Mouse (Mus musculus): ENCODE results near the gene Qsox1. TPM values are rescaled to one million over a fixed set of nuclear protein-coding genes. Genes with fewer than 3 reads are reported as not detected.

The Qsox1 gene
- polyA plus RNA-seq, 1 experiment: 26.7 TPM

DNA sequence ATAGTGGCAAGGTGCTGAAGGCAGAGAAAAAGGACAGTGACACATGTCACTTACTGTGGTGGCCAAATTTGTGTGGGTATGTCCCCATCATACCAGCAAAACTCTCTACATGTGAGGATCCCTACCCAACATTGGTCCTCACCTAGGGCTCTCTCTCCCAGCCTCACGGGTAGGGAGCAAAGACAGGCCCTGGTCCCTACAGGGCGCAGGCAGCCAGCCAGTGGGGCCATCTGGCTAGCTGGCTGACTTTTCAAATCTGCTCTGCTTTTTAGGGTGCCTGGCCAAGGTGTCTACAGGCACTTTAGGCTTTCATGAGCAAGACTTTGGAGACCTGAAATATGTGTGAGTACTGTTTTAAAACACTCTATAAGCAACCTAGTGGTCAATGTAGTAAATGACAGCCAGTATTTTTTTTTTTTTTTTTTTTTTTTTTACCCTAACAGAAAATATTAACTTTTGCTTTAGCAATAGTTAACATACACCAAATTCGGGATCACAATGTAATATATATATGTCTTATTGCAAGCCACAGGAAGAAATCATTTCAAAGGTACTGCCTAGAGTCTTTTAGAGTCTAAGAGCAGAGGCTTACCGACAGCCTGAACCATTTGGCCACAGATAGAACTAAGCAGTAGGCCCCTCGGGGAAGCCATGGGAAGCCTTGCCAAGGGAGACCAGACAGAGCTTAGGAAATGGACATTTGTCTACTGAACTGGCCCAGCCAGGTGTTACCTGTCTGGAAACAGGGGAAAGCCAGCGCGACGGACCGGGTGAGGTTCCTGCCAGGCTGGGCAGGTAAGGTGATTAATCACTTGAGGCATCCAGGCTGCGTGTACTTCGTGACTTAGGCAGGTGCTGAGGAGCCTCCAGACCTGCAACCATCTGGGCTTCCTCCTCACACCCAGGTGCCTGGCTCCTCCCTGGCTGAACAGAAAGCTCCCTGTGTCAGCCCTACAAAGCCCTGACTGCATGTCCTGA is 11.4 kb downstream of the Qsox1 start:
- TF ChIP-seq POLR2A (IDR thresholded peaks at IDR 0.05; ENCODE audit: low read depth, low read length) (no peak), CTCF (IDR thresholded peaks at IDR 0.05; ENCODE audit: extremely low read depth, insufficient read depth, insufficient read length, insufficient replicate concordance) (no peak)
- no peak for DNase-seq (ENCODE audit: low read depth in 1 of 2, low spot score in 2 of 2)
- 93% methylated on average over 11 of the region's 11 CpGs for WGBS
- Histone ChIP-seq H3K4me1 (ENCODE audit: control insufficient read depth, insufficient read depth, insufficient read length) (no peaks in the 10 kb centered on the region), H3K36me3 (ENCODE audit: control insufficient read depth, insufficient read depth, low read length) (peaks cover 1% of the 10 kb centered on the region; the same call in 1 of the 2 replicates), H3K27me3 (ENCODE audit: control insufficient read depth, insufficient read depth, low read length) (no peaks in the 10 kb centered on the region), H3K4me3 (ENCODE audit: extremely low read depth, insufficient read depth, insufficient read length) (no peak overlapping the region), H3K27ac (ENCODE audit: insufficient read depth, low read length) (no peak overlapping the region)

DNA sequence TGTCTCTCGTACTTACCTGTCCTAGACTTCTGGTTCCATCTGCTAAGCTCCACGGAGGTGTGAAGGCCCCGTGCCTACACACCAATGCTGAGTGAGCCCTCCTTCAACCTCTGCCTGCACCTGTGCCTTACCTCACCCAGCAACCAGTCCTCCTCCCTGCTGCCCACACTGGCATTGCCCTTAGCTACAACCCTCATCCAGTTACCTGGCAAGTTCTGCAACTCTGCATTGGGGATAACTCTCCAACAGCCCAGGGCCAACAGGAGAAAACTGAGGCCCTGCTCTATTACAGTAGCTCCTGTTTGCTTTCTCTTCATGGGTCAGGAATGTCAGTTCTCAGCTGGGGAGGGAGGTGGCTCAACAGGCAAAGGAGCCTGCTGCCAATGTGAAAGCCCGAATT is 14.7 kb downstream of the Qsox1 start:
- 90% methylated on average over 4 of the region's 4 CpGs for WGBS
- Histone ChIP-seq H3K36me3 (ENCODE audit: control insufficient read depth, insufficient read depth, low read length) (peaks cover 3% of the 10 kb centered on the region; the same call in 1 of the 2 replicates), H3K27ac (ENCODE audit: insufficient read depth, low read length) (no peak overlapping the region), H3K4me1 (ENCODE audit: control insufficient read depth, insufficient read depth, insufficient read length) (no peaks in the 10 kb centered on the region), H3K27me3 (ENCODE audit: control insufficient read depth, insufficient read depth, low read length) (no peaks in the 10 kb centered on the region), H3K4me3 (ENCODE audit: extremely low read depth, insufficient read depth, insufficient read length) (no peak overlapping the region)
- DNase-seq (ENCODE audit: low read depth in 1 of 2, low spot score in 2 of 2): no peak
- TF ChIP-seq POLR2A (IDR thresholded peaks at IDR 0.05; ENCODE audit: low read depth, low read length) (no peak), CTCF (IDR thresholded peaks at IDR 0.05; ENCODE audit: extremely low read depth, insufficient read depth, insufficient read length, insufficient replicate concordance) (no peak)

DNA sequence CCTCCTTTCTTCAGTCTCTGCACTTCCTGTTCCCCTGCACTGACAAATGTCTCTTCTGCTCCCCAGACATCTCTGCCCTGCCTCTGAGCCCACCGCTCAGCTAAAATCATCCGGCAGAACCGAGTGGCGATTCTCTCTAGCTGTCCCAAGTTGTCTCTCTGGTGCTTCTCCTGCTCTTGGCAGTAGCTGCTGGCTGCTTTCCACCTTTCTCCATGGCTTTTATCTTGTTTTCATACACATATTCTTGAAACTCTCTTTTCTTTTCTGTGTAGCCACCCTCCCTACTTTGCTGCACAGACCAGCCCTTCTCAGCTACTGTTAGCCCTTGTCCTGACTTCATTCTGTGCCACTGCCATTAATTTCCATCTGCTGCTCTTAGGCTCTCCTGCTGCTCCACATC is 15.3 kb downstream of the Qsox1 start:
- Histone ChIP-seq H3K27ac (ENCODE audit: insufficient read depth, low read length) (no peak overlapping the region), H3K4me1 (ENCODE audit: control insufficient read depth, insufficient read depth, insufficient read length) (no peaks in the 10 kb centered on the region), H3K27me3 (ENCODE audit: control insufficient read depth, insufficient read depth, low read length) (no peaks in the 10 kb centered on the region), H3K36me3 (ENCODE audit: control insufficient read depth, insufficient read depth, low read length) (peaks cover 2% of the 10 kb centered on the region; the same call in 1 of the 2 replicates), H3K4me3 (ENCODE audit: extremely low read depth, insufficient read depth, insufficient read length) (no peak overlapping the region)
- 89% methylated on average over 4 of the region's 4 CpGs for WGBS
- DNase-seq (ENCODE audit: low read depth in 1 of 2, low spot score in 2 of 2): no peak
- TF ChIP-seq CTCF (IDR thresholded peaks at IDR 0.05; ENCODE audit: extremely low read depth, insufficient read depth, insufficient read length, insufficient replicate concordance) (no peak), POLR2A (IDR thresholded peaks at IDR 0.05; ENCODE audit: low read depth, low read length) (no peak)

DNA sequence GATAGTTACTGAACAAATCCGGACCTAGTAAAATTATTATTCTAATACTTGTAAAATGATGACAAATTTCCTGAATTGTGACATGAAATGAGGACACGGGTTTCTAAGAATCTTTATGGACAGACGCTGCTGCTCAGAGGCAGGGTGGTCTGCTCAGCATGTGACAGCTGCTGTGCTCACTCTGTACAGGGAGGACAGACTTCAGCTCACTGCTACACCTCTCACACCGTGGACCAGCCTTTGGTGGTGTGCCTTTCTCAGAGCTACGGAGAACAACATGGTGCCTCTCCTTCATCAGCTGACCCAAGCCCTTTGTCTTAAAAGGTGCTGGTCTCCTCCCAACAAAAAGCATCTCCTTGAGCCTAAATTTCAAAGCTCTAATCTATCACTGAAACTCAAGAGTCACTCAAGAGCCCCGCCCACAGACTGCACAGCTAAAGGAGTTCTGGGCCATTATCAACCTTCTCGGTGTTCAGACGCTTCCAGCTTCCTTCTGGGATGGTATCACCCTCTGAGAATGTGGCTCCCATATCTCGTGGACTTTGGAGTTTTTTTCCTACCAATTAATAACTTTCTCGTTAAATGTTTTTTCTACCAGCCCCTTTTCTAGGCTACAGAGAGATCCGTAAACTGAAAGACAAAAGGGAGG is 15.8 kb downstream of the Qsox1 start:
- Histone ChIP-seq H3K27me3 (ENCODE audit: control insufficient read depth, insufficient read depth, low read length) (no peaks in the 10 kb centered on the region), H3K27ac (ENCODE audit: insufficient read depth, low read length) (no peak overlapping the region), H3K4me3 (ENCODE audit: extremely low read depth, insufficient read depth, insufficient read length) (no peak overlapping the region), H3K36me3 (ENCODE audit: control insufficient read depth, insufficient read depth, low read length) (peaks cover 2% of the 10 kb centered on the region; the same call in 1 of the 2 replicates), H3K4me1 (ENCODE audit: control insufficient read depth, insufficient read depth, insufficient read length) (no peaks in the 10 kb centered on the region)
- TF ChIP-seq CTCF (IDR thresholded peaks at IDR 0.05; ENCODE audit: extremely low read depth, insufficient read depth, insufficient read length, insufficient replicate concordance) (no peak), POLR2A (IDR thresholded peaks at IDR 0.05; ENCODE audit: low read depth, low read length) (no peak)
- WGBS: 82% methylated on average over 11 of the region's 11 CpGs
- DNase-seq (ENCODE audit: low read depth in 1 of 2, low spot score in 2 of 2): no peak

DNA sequence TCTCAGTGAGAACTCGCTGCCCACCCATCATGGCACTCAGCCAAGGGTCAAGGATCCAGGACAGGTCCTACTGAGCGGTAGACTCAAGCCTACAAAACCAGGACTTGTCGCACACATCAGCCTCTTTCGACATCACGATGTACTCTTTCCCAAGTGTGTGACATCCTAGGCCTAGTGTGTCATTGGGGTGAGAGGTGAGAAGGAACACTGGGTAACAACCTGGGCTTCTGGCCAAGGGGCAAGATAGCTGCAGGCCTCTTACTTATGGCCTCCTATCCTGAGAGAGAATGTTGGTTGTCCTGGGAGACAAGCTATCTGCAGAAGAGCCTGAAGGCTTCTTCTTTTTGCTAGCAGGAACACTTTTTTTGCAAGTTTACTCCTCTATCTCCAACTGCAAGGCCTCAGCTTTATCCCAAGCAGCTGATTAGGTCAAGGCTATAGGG is 16.9 kb downstream of the Qsox1 start:
- WGBS: 90% methylated on average over 5 of the region's 5 CpGs
- TF ChIP-seq CTCF (IDR thresholded peaks at IDR 0.05; ENCODE audit: extremely low read depth, insufficient read depth, insufficient read length, insufficient replicate concordance): no peak
- no peak for TF ChIP-seq POLR2A (IDR thresholded peaks at IDR 0.05; ENCODE audit: low read depth, low read length)
- DNase-seq (ENCODE audit: low read depth in 1 of 2, low spot score in 2 of 2): no peak
- H3K4me3 ChIP-seq (ENCODE audit: extremely low read depth, insufficient read depth, insufficient read length): no peak overlapping the region
- no peaks in the 10 kb centered on the region for H3K27me3 ChIP-seq (ENCODE audit: control insufficient read depth, insufficient read depth, low read length)
- H3K4me1 ChIP-seq (ENCODE audit: control insufficient read depth, insufficient read depth, insufficient read length): no peaks in the 10 kb centered on the region
- H3K27ac ChIP-seq (ENCODE audit: insufficient read depth, low read length): no peak overlapping the region
- peaks cover 2% of the 10 kb centered on the region; the same call in 1 of the 2 replicates for H3K36me3 ChIP-seq (ENCODE audit: control insufficient read depth, insufficient read depth, low read length)

DNA sequence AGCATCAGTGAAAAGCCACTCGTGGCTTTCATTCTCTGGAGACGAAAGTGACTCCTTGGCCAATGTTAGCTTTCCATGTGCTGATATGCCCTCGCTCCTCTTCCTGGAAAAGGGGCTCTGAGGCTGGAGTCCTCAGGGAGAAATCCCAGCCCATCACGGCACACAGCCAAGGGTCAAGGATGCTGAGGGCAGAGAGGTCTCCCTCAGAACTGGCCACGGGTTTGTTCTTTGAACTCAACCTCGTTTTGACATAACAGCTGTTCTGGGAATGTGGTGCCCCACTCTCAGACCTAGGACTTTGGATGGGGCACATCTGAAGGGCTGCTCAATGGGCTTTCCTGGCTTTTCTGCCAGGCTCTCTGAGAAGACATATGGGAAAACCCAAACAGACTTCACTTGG is 17.8 kb downstream of the Qsox1 start:
- Histone ChIP-seq H3K36me3 (ENCODE audit: control insufficient read depth, insufficient read depth, low read length) (peaks cover 2% of the 10 kb centered on the region; the same call in 1 of the 2 replicates), H3K27ac (ENCODE audit: insufficient read depth, low read length) (no peak overlapping the region), H3K27me3 (ENCODE audit: control insufficient read depth, insufficient read depth, low read length) (no peaks in the 10 kb centered on the region), H3K4me3 (ENCODE audit: extremely low read depth, insufficient read depth, insufficient read length) (no peak overlapping the region), H3K4me1 (ENCODE audit: control insufficient read depth, insufficient read depth, insufficient read length) (no peaks in the 10 kb centered on the region)
- WGBS: 87% methylated on average over 6 of the region's 6 CpGs
- no peak for TF ChIP-seq CTCF (IDR thresholded peaks at IDR 0.05; ENCODE audit: extremely low read depth, insufficient read depth, insufficient read length, insufficient replicate concordance)
- no peak for TF ChIP-seq POLR2A (IDR thresholded peaks at IDR 0.05; ENCODE audit: low read depth, low read length)
- no peak for DNase-seq (ENCODE audit: low read depth in 1 of 2, low spot score in 2 of 2)
